Mouse (Mus musculus) CH12.LX (cell line): ENCODE data around the gene Zbtb46. TPM values are rescaled to one million over a fixed set of nuclear protein-coding genes. Genes with fewer than 3 reads are reported as not detected.
A peak's percentile ranks its signal among the peaks of the same experiment; 100 is the strongest.

Source experiments
- DNase-seq: peaks from one replicate; pipeline ENCODE4 v3.0.0-alpha.2; 2013; ENCODE audit errors: extremely low read depth
- H3K27ac ChIP-seq: 2 replicates; pipeline ENCODE4 v1.5.1; 2012; ENCODE audit warnings: low read depth, mild to moderate bottlenecking, control low read depth, moderate library complexity; ENCODE audit not compliant: insufficient read depth
- H3K27me3 ChIP-seq: replicated peaks from 2 replicates; pipeline ENCODE3; 2012; ENCODE audit warnings: inconsistent platforms
- H3K36me3 ChIP-seq, 2 experiments: replicated peaks in 1 of 2; 2 replicates each; pipeline versions ENCODE3 to v1.6.1; 2012; ENCODE audit warnings: inconsistent platforms in 1 of 2, low read length in 1 of 2, mild to moderate bottlenecking in 1 of 2, mixed read lengths in 1 of 2, moderate library complexity in 1 of 2; ENCODE audit not compliant: control insufficient read depth in 1 of 2, insufficient read depth in 1 of 2
- H3K4me1 ChIP-seq, 2 experiments: 2 replicates each; pipeline ENCODE4 v1.6.1; 2012; ENCODE audit warnings: inconsistent platforms in 1 of 2, moderate library complexity in 1 of 2; ENCODE audit not compliant: insufficient read depth in 2 of 2, control insufficient read depth in 1 of 2
- H3K4me2 ChIP-seq: 2 replicates; pipeline ENCODE4 v1.6.1; 2012; ENCODE audit warnings: low read depth, mild to moderate bottlenecking, control low read depth; ENCODE audit not compliant: poor library complexity, insufficient read depth, severe bottlenecking
- H3K4me3 ChIP-seq, 3 experiments: fragments of 150-350 bp in 1 of 3; sonication (generic) in 1 of 3; replicated peaks in 1 of 3; 2 replicates each; pipeline versions ENCODE3 to v1.5.1; 2011 to 2012; ENCODE audit warnings: low read depth in 2 of 3, low read length in 2 of 3, mild to moderate bottlenecking in 2 of 3, moderate library complexity in 2 of 3, control low read depth in 1 of 3, improper control_type of control experiment in 1 of 3, inconsistent platforms in 1 of 3, mixed read lengths in 1 of 3; ENCODE audit not compliant: poor library complexity in 1 of 3
- H3K79me2 ChIP-seq: replicated peaks from 2 replicates; pipeline ENCODE4 v1.6.1; 2012; ENCODE audit warnings: mild to moderate bottlenecking, moderate library complexity; ENCODE audit not compliant: control insufficient read depth, poor library complexity, insufficient read depth, severe bottlenecking; ENCODE audit errors: extremely low read depth
- H3K9ac ChIP-seq: 2 replicates; pipeline ENCODE4 v1.6.1; 2012; ENCODE audit warnings: low read depth, mild to moderate bottlenecking, control low read depth, moderate library complexity; ENCODE audit not compliant: insufficient read depth
- H3K9me3 ChIP-seq: replicated peaks from 2 replicates; pipeline ENCODE3; 2012; ENCODE audit warnings: low read length, inconsistent platforms, mixed read lengths
- BHLHE40 ChIP-seq: IDR thresholded peaks from 2 replicates; pipeline ENCODE4 v1.6.1; 2011; ENCODE audit warnings: mild to moderate bottlenecking, low read depth, low read length, improper control_type of control experiment
- CTCF ChIP-seq, 2 experiments: IDR thresholded peaks in 1 of 2; conservative IDR thresholded peaks in 1 of 2; 2 replicates each; pipeline ENCODE4 v1.5.1; 2011 to 2012; ENCODE audit warnings: low read depth in 2 of 2, low read length in 2 of 2, improper control_type of control experiment in 1 of 2, inconsistent platforms in 1 of 2, mild to moderate bottlenecking in 1 of 2, moderate library complexity in 1 of 2
- E2F4 ChIP-seq: IDR thresholded peaks from 2 replicates; pipeline ENCODE4 v1.6.1; 2011; ENCODE audit warnings: low read depth, low read length, improper control_type of control experiment; ENCODE audit not compliant: insufficient replicate concordance
- ELF1 ChIP-seq: IDR thresholded peaks from 2 replicates; pipeline ENCODE4 v1.6.1; 2014; ENCODE audit warnings: low read depth, mild to moderate bottlenecking, inconsistent platforms, low read length, improper control_type of control experiment
- EP300 ChIP-seq: IDR thresholded peaks from 2 replicates; pipeline ENCODE4 v1.6.1; 2011; ENCODE audit warnings: low read length, improper control_type of control experiment
- GABPA ChIP-seq: IDR thresholded peaks from 2 replicates; pipeline ENCODE4 v1.6.1; 2012; ENCODE audit warnings: low read depth, low read length, improper control_type of control experiment, inconsistent platforms; ENCODE audit not compliant: insufficient replicate concordance
- HCFC1 ChIP-seq: IDR thresholded peaks from 2 replicates; pipeline ENCODE4 v1.6.1; 2012; ENCODE audit warnings: low read depth, mild to moderate bottlenecking, inconsistent platforms, low read length, improper control_type of control experiment
- JUN ChIP-seq: IDR thresholded peaks from 2 replicates; pipeline ENCODE4 v1.6.1; 2011; ENCODE audit warnings: low read depth, mild to moderate bottlenecking, low read length, improper control_type of control experiment, moderate library complexity; ENCODE audit not compliant: insufficient read depth
- JUND ChIP-seq: conservative IDR thresholded peaks from 2 replicates; pipeline ENCODE4 v1.6.1; 2011; ENCODE audit warnings: low read depth, low read length, improper control_type of control experiment
- KAT2A ChIP-seq: IDR thresholded peaks from 2 replicates; pipeline ENCODE4 v1.6.1; 2012; ENCODE audit warnings: low read length, improper control_type of control experiment, inconsistent platforms; ENCODE audit not compliant: insufficient replicate concordance
- MAFK ChIP-seq: IDR thresholded peaks from 2 replicates; pipeline ENCODE4 v1.6.1; 2011; ENCODE audit warnings: low read length, improper control_type of control experiment; ENCODE audit not compliant: insufficient replicate concordance
- MAX ChIP-seq: IDR thresholded peaks from 2 replicates; pipeline ENCODE4 v1.6.1; 2011; ENCODE audit warnings: low read length, improper control_type of control experiment
- MAZ ChIP-seq: IDR thresholded peaks from 2 replicates; pipeline ENCODE4 v1.6.1; 2012; ENCODE audit warnings: low read depth, mild to moderate bottlenecking, inconsistent platforms, low read length, improper control_type of control experiment, moderate library complexity
- MEF2A ChIP-seq: IDR thresholded peaks from 2 replicates; pipeline ENCODE4 v1.6.1; 2014; ENCODE audit warnings: low read depth, mild to moderate bottlenecking, inconsistent platforms, low read length, improper control_type of control experiment, borderline replicate concordance
- MYC ChIP-seq: IDR thresholded peaks from 2 replicates; pipeline ENCODE4 v1.6.1; 2011; ENCODE audit warnings: low read depth, mild to moderate bottlenecking, improper control_type of control experiment, low read length
- NELFE ChIP-seq: IDR thresholded peaks from 2 replicates; pipeline ENCODE4 v1.6.1; 2011; ENCODE audit warnings: low read depth, low read length, improper control_type of control experiment
- NRF1 ChIP-seq: IDR thresholded peaks from 2 replicates; pipeline ENCODE4 v1.6.1; 2014; ENCODE audit warnings: low read depth, mild to moderate bottlenecking, inconsistent platforms, low read length, improper control_type of control experiment, moderate library complexity
- POLR2A ChIP-seq: IDR thresholded peaks from 2 replicates; pipeline ENCODE4 v1.6.1; 2011; ENCODE audit warnings: low read depth, mild to moderate bottlenecking, improper control_type of control experiment, low read length
- POLR2AphosphoS2 ChIP-seq: IDR thresholded peaks from 2 replicates; pipeline ENCODE4 v1.6.1; 2011; ENCODE audit warnings: low read depth, low read length, improper control_type of control experiment
- RAD21 ChIP-seq: IDR thresholded peaks from 2 replicates; pipeline ENCODE4 v1.6.1; 2011; ENCODE audit warnings: low read depth, mild to moderate bottlenecking, low read length, improper control_type of control experiment, moderate library complexity
- SIN3A ChIP-seq: IDR thresholded peaks from 2 replicates; pipeline ENCODE4 v1.6.1; 2012; ENCODE audit warnings: low read length, improper control_type of control experiment, inconsistent platforms
- SMC3 ChIP-seq: IDR thresholded peaks from 2 replicates; pipeline ENCODE4 v1.6.1; 2011; ENCODE audit warnings: low read depth, low read length, improper control_type of control experiment
- TBP ChIP-seq: conservative IDR thresholded peaks from 2 replicates; pipeline ENCODE4 v1.6.1; 2011; ENCODE audit warnings: low read depth, low read length, improper control_type of control experiment
- UBTF ChIP-seq: IDR thresholded peaks from 2 replicates; pipeline ENCODE4 v1.6.1; 2012; ENCODE audit warnings: low read depth, mild to moderate bottlenecking, inconsistent platforms, low read length, improper control_type of control experiment, moderate library complexity
- USF1 ChIP-seq: IDR thresholded peaks from 2 replicates; pipeline ENCODE4 v1.6.1; 2014; ENCODE audit warnings: low read depth, mild to moderate bottlenecking, inconsistent platforms, low read length, improper control_type of control experiment
- USF2 ChIP-seq: conservative IDR thresholded peaks from 2 replicates; pipeline ENCODE4 v1.6.1; 2011; ENCODE audit warnings: low read depth, low read length, improper control_type of control experiment
- ZC3H11A ChIP-seq: IDR thresholded peaks from 2 replicates; pipeline ENCODE4 v1.6.1; 2012; ENCODE audit warnings: low read depth, mild to moderate bottlenecking, inconsistent platforms, low read length, improper control_type of control experiment
- ZKSCAN1 ChIP-seq: IDR thresholded peaks from 2 replicates; pipeline ENCODE4 v1.6.1; 2012; ENCODE audit warnings: low read depth, inconsistent platforms, low read length, improper control_type of control experiment, borderline replicate concordance
- ZMIZ1 ChIP-seq: IDR thresholded peaks from 2 replicates; pipeline ENCODE4 v1.6.1; 2012; ENCODE audit warnings: low read depth, mild to moderate bottlenecking, inconsistent platforms, low read length, improper control_type of control experiment
- ZNF384 ChIP-seq: IDR thresholded peaks from 2 replicates; pipeline ENCODE4 v1.6.1; 2012; ENCODE audit warnings: low read depth, low read length, improper control_type of control experiment, inconsistent platforms
- dilution Hi-C: fragments of 300-500 bp; cut with MboI; formaldehyde crosslinking; loops from 2 replicates; pipeline ENCODE4 v1.14.3; 2020; ENCODE audit warnings: low sequenced_read_pairs; ENCODE audit not compliant: extremely low pct_unique_long_range_greater_than_20kb, extremely low pct_ligation_motif_present
- in situ Hi-C: fragments of 300-500 bp; cut with MboI; formaldehyde crosslinking; loops from 3 replicates; pipeline ENCODE4 v1.14.3; 2019; ENCODE audit warnings: low sequenced_read_pairs, low pct_ligation_motif_present, low pct_unique_long_range_greater_than_20kb, mixed read lengths
- polyA plus RNA-seq: library from polyadenylated mRNA; unstranded; fragments of >175 nt; gene quantifications from 2 replicates; pipeline ENCODE4 v1.2.1, GENCODE M21; 2012; ENCODE audit warnings: low read depth; ENCODE audit not compliant: insufficient read length
- total RNA-seq, 2 experiments: library from RNA; depleted of rRNA; stranded (reverse); fragments of 300-350 nt in 1 of 2; fragments of >200 nt in 1 of 2; gene quantifications; 2 replicates each; pipeline ENCODE4 v1.2.3; 2012 to 2014

Zbtb46 gene
- total and polyA plus RNA-seq, 3 experiments, result 5.3 to 9.3 (median 6.7) TPM

GRCm38 (mm10) chr2:181365655-181366075 is 93.6 kb downstream of the Zbtb46 start:
- in situ Hi-C loops, result loop anchor here (10.0 to 25.0 kb wide), 2 partner anchors 181 to 653 kb away; partner anchors contain the start of genes Dido1, Gid8 and Ppdpf
- Histone ChIP-seq H3K4me1 (peaks cover 5 to 33% of the 10 kb centered on the region in 2 experiments), H3K27ac (peak overlapping the region; percentile 73), H3K4me2 (peak overlapping the region; percentile 95; the same call in 1 of the 2 replicates), H3K9me3 (peaks cover 5% of the 10 kb centered on the region), H3K79me2 (peaks cover 59% of the 10 kb centered on the region), H3K9ac (peak overlapping the region; percentile 65), H3K27me3 (no peaks in the 10 kb centered on the region), H3K4me3 (peak overlapping the region; percentile 68 to 86 (median 79)), H3K36me3 (peaks cover 29 to 54% of the 10 kb centered on the region in 2 experiments)
- dilution Hi-C loops, result no loop called here
- DNase-seq, result peak; percentile 34
- TF ChIP-seq TBP (0 out of 2 replicates have a peak, but pooled peaks have one; percentile 5), POLR2AphosphoS2 (no peak), USF1 (no peak)

GRCm38 (mm10) chr2:181364860-181365596 is 94.2 kb downstream of the Zbtb46 start, which contains the start of the genes Zgpat and Arfrp1:
Gene Zgpat, plus strand, starts transcription at chr2:181364928.
Gene Arfrp1, minus strand, starts transcription at chr2:181365404.
- peak within 1 kb of the TSS; percentile 73 for H3K27ac ChIP-seq
- peak; percentile 82 for DNase-seq
- peaks cover 57% of the 10 kb centered on the region for H3K79me2 ChIP-seq
- in situ Hi-C loops (loop anchor here (10.0 to 25.0 kb wide), 2 partner anchors 180 to 653 kb away; partner anchors contain the start of genes Dido1, Gid8 and Ppdpf), dilution Hi-C loops (no loop called here)
- H3K27me3 ChIP-seq, result no peaks in the 10 kb centered on the region
- peak within 1 kb of the TSS; percentile 81 for H3K9ac ChIP-seq
- H3K4me2 ChIP-seq, result peak within 1 kb of the TSS; percentile 95
- peaks cover 5 to 33% of the 10 kb centered on the region in 2 experiments for H3K4me1 ChIP-seq
- H3K9me3 ChIP-seq, result peaks cover 4% of the 10 kb centered on the region
- H3K36me3 ChIP-seq, result peaks cover 31 to 56% of the 10 kb centered on the region in 2 experiments
- H3K4me3 ChIP-seq, result peak within 1 kb of the TSS; percentile 68 to 89 (median 86)
- no peak for TF ChIP-seq POLR2AphosphoS2
- TF ChIP-seq ZNF384, result no peak
- no peak for TF ChIP-seq EP300
- TF ChIP-seq ZC3H11A, result no peak
- TF ChIP-seq CTCF (conservative IDR thresholded peaks at IDR 0.05 in 1 of 2, IDR thresholded peaks at IDR 0.05 in 1 of 2; ENCODE audit: low read depth in 2 of 2, low read length in 2 of 2), result no peak
- TF ChIP-seq USF1, result peak; percentile 43
- TF ChIP-seq KAT2A, result peak; percentile 83; the same call in 1 of the 2 replicates
- peak; percentile 63 for TF ChIP-seq BHLHE40
- peak; percentile 93 for TF ChIP-seq ELF1
- TF ChIP-seq SMC3, result no peak
- TF ChIP-seq MAZ, result no peak
- TF ChIP-seq MAX, result peak; percentile 94
- TF ChIP-seq TBP, result 0 out of 2 replicates have a peak, but pooled peaks have one; percentile 21
- peak; percentile 51; the same call in 1 of the 2 replicates for TF ChIP-seq MEF2A
- no peak for TF ChIP-seq MAFK
- peak; percentile 91 for TF ChIP-seq MYC
- TF ChIP-seq GABPA, result no peak
- TF ChIP-seq ZMIZ1, result peak; percentile 51; the same call in 1 of the 2 replicates
- TF ChIP-seq NELFE, result peak; percentile 75
- TF ChIP-seq USF2, result no peak
- no peak for TF ChIP-seq E2F4
- peak; percentile 88 for TF ChIP-seq SIN3A
- peak; percentile 86 for TF ChIP-seq POLR2A
- no peak for TF ChIP-seq JUN
- TF ChIP-seq RAD21, result no peak
- TF ChIP-seq UBTF, result peak; percentile 79
- TF ChIP-seq JUND, result no peak
- TF ChIP-seq NRF1, result peak; percentile 48; the same call in 1 of the 2 replicates
- peak; percentile 89 for TF ChIP-seq HCFC1
- no peak for TF ChIP-seq ZKSCAN1
